Mouse (Mus musculus) lung, adult 2 months (tissue): ENCODE measurements around the gene Ptov1. TPM values are rescaled to one million over a fixed set of nuclear protein-coding genes. Genes with fewer than 3 reads are reported as not detected.

Source experiments
- DNase-seq: peaks from one replicate; pipeline ENCODE4 v3.0.0; 2022
- H3K4me1 ChIP-seq: fragments of 200-500 bp; 2 replicates; pipeline ENCODE4 v1.6.1; 2011; ENCODE audit warnings: low read length; ENCODE audit not compliant: control insufficient read depth, insufficient read depth
- H3K4me3 ChIP-seq: fragments of 200-500 bp; replicated peaks from 2 replicates; pipeline ENCODE3; 2011; ENCODE audit warnings: low read depth, mild to moderate bottlenecking, control low read depth, low read length; ENCODE audit errors: extremely low read depth
- CTCF ChIP-seq: fragments of 200-500 bp; IDR thresholded peaks from 2 replicates; pipeline ENCODE4 v1.5.1; 2011; ENCODE audit warnings: mild to moderate bottlenecking, low read length, control low read depth; ENCODE audit not compliant: insufficient read depth
- POLR2A ChIP-seq: fragments of 200-500 bp; IDR thresholded peaks from 2 replicates; pipeline ENCODE4 v1.6.1; 2011; ENCODE audit warnings: low read depth, mild to moderate bottlenecking, control low read depth, low read length, borderline replicate concordance; ENCODE audit errors: extremely low read depth
- WGBS: fragments of 180-500 bp; shearing (Covaris S2); methylation state at CpG from one replicate; pipeline ENCODE4 v1.1.7; 2018; 5-methylcytosine and 5-hydroxymethylcytosine counted together
- polyA plus RNA-seq: library from polyadenylated mRNA; depleted of rRNA; stranded (reverse); fragments of >200 nt; gene quantifications from 2 replicates; pipeline ENCODE4 v1.2.3, GENCODE M21; 2012; rRNA removed

Ptov1 gene
- 274 and 280 TPM in 2 replicates for polyA plus RNA-seq

DNA sequence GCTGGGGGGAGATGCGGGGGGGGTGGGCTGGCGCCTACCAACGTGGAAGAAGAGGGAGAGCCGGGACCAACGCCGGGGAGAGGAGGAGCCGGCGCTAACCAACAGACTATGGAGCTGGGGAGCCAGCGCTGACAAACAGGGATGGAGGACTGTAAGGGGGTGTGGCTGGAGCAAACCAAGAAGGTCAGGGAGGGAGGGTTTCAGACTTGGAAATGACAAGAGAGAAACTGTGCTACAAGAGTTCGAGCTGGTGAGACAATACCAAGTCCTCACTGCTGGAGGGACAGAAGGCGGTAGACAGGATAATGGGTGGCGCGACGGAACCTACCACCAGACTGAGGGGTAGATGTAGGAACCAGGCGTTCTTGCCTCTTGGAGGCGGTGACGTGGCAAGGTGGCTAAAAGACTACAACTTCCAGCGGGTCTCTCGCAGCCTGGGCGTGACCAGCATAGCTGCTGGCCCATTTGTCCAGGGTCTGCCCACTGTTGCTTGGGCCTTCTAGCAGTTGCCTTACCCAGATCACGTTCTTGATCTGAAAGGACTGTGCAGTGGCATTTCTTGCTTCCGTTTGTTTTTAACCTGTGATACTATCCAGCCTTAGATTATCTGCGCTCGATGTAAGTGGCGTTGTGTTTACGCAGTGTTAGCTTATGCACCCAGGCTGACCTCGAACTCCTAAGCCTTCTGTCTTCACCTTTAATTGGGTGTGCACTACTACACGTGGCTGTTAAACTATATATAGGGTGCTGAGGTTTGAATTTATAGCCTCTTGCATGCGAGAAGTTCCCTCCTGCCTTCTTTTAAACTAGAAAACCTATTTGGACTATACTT, at the start of gene Ptov1:
Gene Ptov1, minus strand, starts transcription at position 92 of the 832 bp plus-strand sequence.
- peak; percentile 87 for DNase-seq
- Histone ChIP-seq H3K4me3 (peak within 1 kb of the TSS; percentile 61), H3K4me1 (peaks cover 26% of the 10 kb centered on the region)
- TF ChIP-seq POLR2A (peak; percentile 89; the same call in 1 of the 2 replicates), CTCF (0 out of 2 replicates have a peak, but pooled peaks have one; percentile 4)
- whole genome bisulfite sequencing: 4% methylated on average over 29 of the region's 29 CpGs

DNA sequence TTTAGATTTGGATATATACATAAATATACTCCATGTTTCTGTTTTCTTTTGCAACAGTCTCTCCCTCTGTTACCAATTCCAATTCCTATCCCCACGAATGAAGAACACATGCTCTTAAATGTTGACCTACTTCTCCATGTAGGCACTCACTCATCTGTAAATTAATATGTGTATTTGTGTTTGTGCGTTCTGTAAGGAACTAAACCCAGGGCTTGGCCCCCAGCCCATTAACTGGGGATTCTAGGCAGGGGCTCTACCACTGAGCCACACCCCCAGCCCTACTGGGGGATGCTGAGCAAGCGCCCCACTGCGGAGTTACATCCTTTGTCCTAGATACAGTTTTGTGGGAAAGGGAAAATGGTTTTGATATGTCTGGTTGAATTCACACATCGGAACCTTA, 49.5 kb upstream of the Ptov1 start:
- Histone ChIP-seq H3K4me3 (no peak overlapping the region), H3K4me1 (peaks cover 17% of the 10 kb centered on the region)
- TF ChIP-seq CTCF (no peak), POLR2A (no peak)
- 83% methylated on average over 5 of the region's 5 CpGs for WGBS
- DNase-seq: no peak

DNA sequence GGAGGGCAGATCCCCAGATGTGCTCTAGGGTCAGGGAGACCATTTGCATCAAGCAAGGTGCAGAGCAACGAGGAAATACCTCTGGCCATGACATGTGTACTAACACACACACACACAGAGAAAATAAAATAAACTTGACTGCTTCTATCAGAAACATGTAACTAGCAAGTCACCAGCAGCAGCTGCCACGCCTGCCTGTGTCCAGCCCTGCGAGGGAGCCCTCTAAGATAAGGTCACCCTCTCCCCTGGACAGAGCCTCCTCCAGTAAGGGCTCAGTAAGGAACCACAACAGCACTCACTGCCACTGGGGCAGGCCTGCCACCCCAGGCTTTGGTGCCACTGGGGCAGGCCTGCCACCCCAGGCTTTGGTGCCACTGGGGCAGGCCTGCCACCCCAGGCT, 48.6 kb upstream of the Ptov1 start:
- no peak for DNase-seq
- WGBS: 39% methylated on average over 3 of the region's 3 CpGs
- peaks cover 17% of the 10 kb centered on the region for H3K4me1 ChIP-seq
- TF ChIP-seq CTCF (no peak), POLR2A (no peak)
- H3K4me3 ChIP-seq: no peak overlapping the region

DNA sequence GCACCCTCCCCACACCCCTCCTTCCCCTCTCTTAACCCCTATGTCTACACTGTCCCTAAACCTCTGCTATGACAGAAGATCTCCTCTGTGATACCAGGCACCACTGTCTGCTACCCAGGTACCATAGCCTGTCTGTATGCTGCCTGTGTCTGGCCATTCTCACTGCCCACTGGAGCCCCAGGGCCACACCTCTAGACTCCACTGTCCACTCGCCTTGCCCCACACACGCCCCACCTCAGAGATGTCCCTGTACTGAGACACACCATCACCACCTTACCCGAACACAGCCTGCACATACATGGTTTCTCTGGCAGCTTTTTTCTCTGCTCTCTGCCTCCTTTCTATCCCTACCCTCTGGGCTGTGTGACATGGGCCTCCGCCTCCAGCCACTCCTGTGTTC, 47.3 kb upstream of the Ptov1 start:
- DNase-seq: no peak
- TF ChIP-seq CTCF: no peak
- TF ChIP-seq POLR2A: no peak
- peaks cover 17% of the 10 kb centered on the region for H3K4me1 ChIP-seq
- H3K4me3 ChIP-seq: no peak overlapping the region
- 84% methylated on average over 4 of the region's 4 CpGs for WGBS

DNA sequence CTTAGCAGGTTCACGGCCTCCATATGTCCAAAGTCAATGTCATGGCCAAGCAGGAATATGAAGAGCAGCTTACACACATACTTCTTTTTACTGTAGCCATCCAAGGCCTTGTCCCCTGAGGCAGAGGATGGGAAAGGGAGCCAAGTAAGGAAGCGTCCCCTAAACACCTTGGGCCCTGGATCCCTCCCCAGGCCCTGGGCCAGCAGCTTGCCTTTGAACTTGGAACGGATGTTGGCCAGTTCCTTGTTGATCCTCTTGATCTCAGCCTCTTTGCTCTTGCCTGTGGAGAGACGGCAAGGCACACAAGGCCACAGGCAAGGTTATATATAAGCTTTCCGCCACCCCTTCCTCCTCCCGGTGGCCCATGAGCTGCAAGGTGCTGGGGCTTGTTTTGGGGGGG, 46.6 kb upstream of the Ptov1 start:
- WGBS: 46% methylated on average over 6 of the region's 6 CpGs
- Histone ChIP-seq H3K4me3 (no peak overlapping the region), H3K4me1 (peaks cover 17% of the 10 kb centered on the region)
- TF ChIP-seq POLR2A: no peak
- TF ChIP-seq CTCF: no peak
- DNase-seq: no peak

DNA sequence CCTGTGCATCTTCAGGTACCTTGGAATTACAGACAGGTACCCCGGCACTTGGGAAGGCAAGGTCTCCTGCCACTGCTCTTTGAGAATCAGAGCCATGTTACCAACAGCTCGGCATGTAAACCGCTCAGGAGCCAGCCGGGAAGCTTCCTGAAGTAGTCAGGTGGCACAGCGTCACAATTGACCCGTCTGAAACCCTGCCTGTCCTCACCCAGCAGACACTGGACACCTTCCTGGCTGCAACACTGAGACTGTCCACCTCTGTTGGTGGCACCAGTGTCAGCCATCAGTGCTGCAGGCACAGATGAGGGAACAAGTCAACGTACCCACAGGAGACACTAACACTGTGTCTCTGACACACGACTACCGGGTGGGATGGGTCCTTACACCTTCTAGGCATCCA, 45.7 kb upstream of the Ptov1 start:
- Histone ChIP-seq H3K4me3 (no peak overlapping the region), H3K4me1 (peaks cover 17% of the 10 kb centered on the region)
- WGBS: 87% methylated on average over 9 of the region's 9 CpGs
- DNase-seq: no peak
- TF ChIP-seq POLR2A (no peak), CTCF (no peak)

DNA sequence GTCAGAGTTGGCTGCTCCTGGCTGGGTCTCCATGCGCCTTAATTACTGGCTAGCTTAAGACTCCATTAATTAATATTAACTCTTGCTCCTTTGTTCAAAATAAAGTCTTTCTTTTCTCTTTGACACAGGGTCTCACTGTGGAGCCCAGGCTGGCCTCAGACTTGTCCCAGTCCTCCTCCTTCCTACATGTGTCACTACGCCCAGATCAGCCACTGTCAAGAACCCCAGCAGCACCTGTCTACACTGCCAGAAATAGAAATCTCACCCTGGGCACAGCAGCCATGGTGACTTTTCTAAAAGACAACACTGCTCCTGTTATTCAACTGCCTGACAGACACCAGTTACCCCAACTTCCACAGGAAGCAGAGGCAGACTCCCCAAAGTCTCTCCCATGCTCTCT, 44.8 kb upstream of the Ptov1 start:
- TF ChIP-seq POLR2A (no peak), CTCF (no peak)

DNA sequence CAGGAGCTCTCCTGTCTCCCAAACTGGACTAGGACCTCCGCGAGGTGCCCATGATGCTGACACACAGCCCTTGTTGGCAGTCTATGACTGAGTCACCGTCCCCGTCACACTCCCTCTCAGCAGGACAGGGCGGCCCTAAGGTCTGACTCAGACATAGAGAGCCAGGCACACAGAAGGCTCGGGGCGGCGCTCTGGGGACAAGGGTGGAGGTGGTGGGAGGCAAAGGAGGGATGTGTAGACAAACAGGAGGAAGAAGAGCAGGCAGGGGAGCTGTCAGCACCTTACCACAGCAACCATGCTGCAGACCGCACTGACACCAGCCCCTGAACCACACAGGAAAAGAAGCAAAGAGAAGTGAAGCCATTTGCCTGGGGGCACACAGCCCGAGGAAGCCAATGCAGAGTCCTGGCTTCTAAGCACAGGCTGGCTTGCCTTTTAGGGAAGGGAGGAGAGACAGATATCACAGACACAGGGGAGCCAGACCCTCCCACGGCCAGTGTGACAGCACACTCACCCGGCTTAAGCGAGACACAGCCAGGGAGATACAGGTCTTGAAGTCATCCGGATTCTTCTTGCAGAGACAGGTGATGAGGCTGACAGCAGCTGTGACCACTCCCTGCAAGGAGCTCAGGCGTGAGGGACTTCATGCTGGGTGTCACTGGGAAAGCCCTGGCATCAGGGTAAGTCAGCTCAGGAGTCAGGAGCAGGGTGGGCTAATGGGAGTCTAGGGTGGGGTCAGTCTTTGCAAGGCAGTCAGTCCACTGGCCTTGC, 39.3 kb upstream of the Ptov1 start:
- DNase-seq: no peak
- 84% methylated on average over 15 of the region's 15 CpGs for WGBS
- TF ChIP-seq POLR2A: no peak
- no peak for TF ChIP-seq CTCF
- Histone ChIP-seq H3K4me3 (no peak overlapping the region), H3K4me1 (no peaks in the 10 kb centered on the region)

More for the DNA sequence above, 44.8 kb upstream of the Ptov1 start:
- DNase-seq: no peak
- WGBS: 91% methylated on average over 2 of the region's 2 CpGs
- Histone ChIP-seq H3K4me3 (no peak overlapping the region), H3K4me1 (peaks cover 17% of the 10 kb centered on the region)

DNA sequence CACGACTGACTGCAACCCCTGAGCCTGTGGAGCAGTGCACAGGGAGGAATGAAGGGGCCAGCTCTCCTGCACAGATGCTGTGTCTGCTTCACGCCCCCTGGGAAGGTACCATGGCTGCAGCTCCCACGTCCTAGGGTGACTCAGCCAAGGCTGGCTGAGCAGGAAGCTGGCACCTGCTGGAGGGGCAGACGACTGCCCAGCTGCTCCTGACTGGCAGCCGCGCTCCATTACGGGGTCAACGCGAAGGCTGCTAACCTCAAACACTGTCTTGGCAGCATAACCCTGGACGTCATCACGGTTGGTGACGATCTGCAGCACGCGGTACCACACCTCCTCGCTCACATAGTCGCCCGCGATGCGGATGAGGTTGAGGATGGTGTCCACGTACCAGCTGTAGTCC, 35.8 kb upstream of the Ptov1 start:
- TF ChIP-seq POLR2A: no peak
- no peak for TF ChIP-seq CTCF
- no peak for DNase-seq
- Histone ChIP-seq H3K4me3 (no peak overlapping the region), H3K4me1 (no peaks in the 10 kb centered on the region; the same call in none of the 2 replicates)
- 88% methylated on average over 20 of the region's 20 CpGs for WGBS
